Mouse (Mus musculus): ENCODE results near the gene Vezt. TPM values are rescaled to one million over a fixed set of nuclear protein-coding genes. Genes with fewer than 3 reads are reported as not detected.

The Vezt gene
- polyA plus RNA-seq, 1 experiment, result 10.2 TPM

- Histone ChIP-seq H3K27me3 (ENCODE audit: control insufficient read depth, insufficient read depth, insufficient read length) (no peaks in the 10 kb centered on the region), H3K36me3 (ENCODE audit: control insufficient read depth, insufficient read depth) (no peaks in the 10 kb centered on the region), H3ac (ENCODE audit: control insufficient read depth, insufficient read length, low read depth) (no peak overlapping the region), H3K4me3 (ENCODE audit: insufficient read depth, poor library complexity, severe bottlenecking) (no peak overlapping the region), H3K79me2 (ENCODE audit: control insufficient read depth, insufficient read depth) (no peaks in the 10 kb centered on the region), H3K79me3 (ENCODE audit: low read depth) (no peaks in the 10 kb centered on the region)
- TF ChIP-seq CTCF (IDR thresholded peaks at IDR 0.05; ENCODE audit: control insufficient read depth, insufficient read depth, insufficient read length) (no peak), CEBPB (IDR thresholded peaks at IDR 0.05; ENCODE audit: low read depth) (no peak), MYOG (IDR thresholded peaks at IDR 0.05; ENCODE audit: control insufficient read depth, extremely low read depth, insufficient read length) (no peak), MYOD1 (IDR thresholded peaks at IDR 0.05; ENCODE audit: control insufficient read depth, insufficient read length, low read depth) (no peak), FOSL1 (IDR thresholded peaks at IDR 0.05; ENCODE audit: insufficient read depth, low read length, poor library complexity, severe bottlenecking) (no peak), USF1 (IDR thresholded peaks at IDR 0.05; ENCODE audit: low read depth) (no peak), MAX (IDR thresholded peaks at IDR 0.05) (no peak)
Measured at GRCm38 (mm10) chr10:93938844-93939271, 96.8 kb downstream of the Vezt start.

GRCm38 (mm10) chr10:93933980-93934379, 101.6 kb downstream of the Vezt start:
- Histone ChIP-seq H3ac (ENCODE audit: control insufficient read depth, insufficient read length, low read depth) (no peak overlapping the region), H3K36me3 (ENCODE audit: control insufficient read depth, insufficient read depth) (no peaks in the 10 kb centered on the region), H3K79me3 (ENCODE audit: low read depth) (no peaks in the 10 kb centered on the region), H3K27me3 (ENCODE audit: control insufficient read depth, insufficient read depth, insufficient read length) (no peaks in the 10 kb centered on the region), H3K79me2 (ENCODE audit: control insufficient read depth, insufficient read depth) (no peaks in the 10 kb centered on the region), H3K4me3 (ENCODE audit: insufficient read depth, poor library complexity, severe bottlenecking) (no peak overlapping the region)
- peak; percentile 15 for TF ChIP-seq MAX (IDR thresholded peaks at IDR 0.05)
- TF ChIP-seq MYOD1 (IDR thresholded peaks at IDR 0.05; ENCODE audit: control insufficient read depth, insufficient read length, low read depth), result peak; percentile 31
- no peak for TF ChIP-seq CTCF (IDR thresholded peaks at IDR 0.05; ENCODE audit: control insufficient read depth, insufficient read depth, insufficient read length)
- no peak for TF ChIP-seq USF1 (IDR thresholded peaks at IDR 0.05; ENCODE audit: low read depth)
- TF ChIP-seq CEBPB (IDR thresholded peaks at IDR 0.05; ENCODE audit: low read depth), result no peak
- peak; percentile 10 for TF ChIP-seq FOSL1 (IDR thresholded peaks at IDR 0.05; ENCODE audit: insufficient read depth, low read length, poor library complexity, severe bottlenecking)
- TF ChIP-seq MYOG (IDR thresholded peaks at IDR 0.05; ENCODE audit: control insufficient read depth, extremely low read depth, insufficient read length), result no peak

GRCm38 (mm10) chr10:93932861-93933260, 102.8 kb downstream of the Vezt start:
- Histone ChIP-seq H3ac (ENCODE audit: control insufficient read depth, insufficient read length, low read depth) (no peak overlapping the region), H3K27me3 (ENCODE audit: control insufficient read depth, insufficient read depth, insufficient read length) (no peaks in the 10 kb centered on the region), H3K79me2 (ENCODE audit: control insufficient read depth, insufficient read depth) (no peaks in the 10 kb centered on the region), H3K79me3 (ENCODE audit: low read depth) (no peaks in the 10 kb centered on the region), H3K36me3 (ENCODE audit: control insufficient read depth, insufficient read depth) (no peaks in the 10 kb centered on the region), H3K4me3 (ENCODE audit: insufficient read depth, poor library complexity, severe bottlenecking) (no peak overlapping the region)
- TF ChIP-seq MYOD1 (IDR thresholded peaks at IDR 0.05; ENCODE audit: control insufficient read depth, insufficient read length, low read depth) (peak; percentile 93), MAX (IDR thresholded peaks at IDR 0.05) (peak; percentile 37), FOSL1 (IDR thresholded peaks at IDR 0.05; ENCODE audit: insufficient read depth, low read length, poor library complexity, severe bottlenecking) (no peak), CTCF (IDR thresholded peaks at IDR 0.05; ENCODE audit: control insufficient read depth, insufficient read depth, insufficient read length) (no peak), MYOG (IDR thresholded peaks at IDR 0.05; ENCODE audit: control insufficient read depth, extremely low read depth, insufficient read length) (no peak), USF1 (IDR thresholded peaks at IDR 0.05; ENCODE audit: low read depth) (no peak), CEBPB (IDR thresholded peaks at IDR 0.05; ENCODE audit: low read depth) (peak; percentile 1)

- no peaks in the 10 kb centered on the region for H3K79me3 ChIP-seq (ENCODE audit: low read depth)
- H3K79me2 ChIP-seq (ENCODE audit: control insufficient read depth, insufficient read depth), result no peaks in the 10 kb centered on the region
- no peaks in the 10 kb centered on the region for H3K27me3 ChIP-seq (ENCODE audit: control insufficient read depth, insufficient read depth, insufficient read length)
- no peaks in the 10 kb centered on the region for H3K36me3 ChIP-seq (ENCODE audit: control insufficient read depth, insufficient read depth)
- H3ac ChIP-seq (ENCODE audit: control insufficient read depth, insufficient read length, low read depth), result no peak overlapping the region
- H3K4me3 ChIP-seq (ENCODE audit: insufficient read depth, poor library complexity, severe bottlenecking), result no peak overlapping the region
- TF ChIP-seq MAX (IDR thresholded peaks at IDR 0.05) (no peak), CTCF (IDR thresholded peaks at IDR 0.05; ENCODE audit: control insufficient read depth, insufficient read depth, insufficient read length) (no peak), MYOG (IDR thresholded peaks at IDR 0.05; ENCODE audit: control insufficient read depth, extremely low read depth, insufficient read length) (no peak)
Measured at GRCm38 (mm10) chr10:93932020-93932419, 103.6 kb downstream of the Vezt start.

GRCm38 (mm10) chr10:93931431-93931830, 104.2 kb downstream of the Vezt start:
- Histone ChIP-seq H3K79me3 (ENCODE audit: low read depth) (no peaks in the 10 kb centered on the region), H3K79me2 (ENCODE audit: control insufficient read depth, insufficient read depth) (no peaks in the 10 kb centered on the region), H3ac (ENCODE audit: control insufficient read depth, insufficient read length, low read depth) (no peak overlapping the region), H3K36me3 (ENCODE audit: control insufficient read depth, insufficient read depth) (no peaks in the 10 kb centered on the region), H3K4me3 (ENCODE audit: insufficient read depth, poor library complexity, severe bottlenecking) (no peak overlapping the region), H3K27me3 (ENCODE audit: control insufficient read depth, insufficient read depth, insufficient read length) (no peaks in the 10 kb centered on the region)
- TF ChIP-seq CEBPB (IDR thresholded peaks at IDR 0.05; ENCODE audit: low read depth) (no peak), MAX (IDR thresholded peaks at IDR 0.05) (no peak), CTCF (IDR thresholded peaks at IDR 0.05; ENCODE audit: control insufficient read depth, insufficient read depth, insufficient read length) (no peak), MYOD1 (IDR thresholded peaks at IDR 0.05; ENCODE audit: control insufficient read depth, insufficient read length, low read depth) (no peak), MYOG (IDR thresholded peaks at IDR 0.05; ENCODE audit: control insufficient read depth, extremely low read depth, insufficient read length) (no peak), USF1 (IDR thresholded peaks at IDR 0.05; ENCODE audit: low read depth) (no peak), FOSL1 (IDR thresholded peaks at IDR 0.05; ENCODE audit: insufficient read depth, low read length, poor library complexity, severe bottlenecking) (no peak)

- no peaks in the 10 kb centered on the region for H3K27me3 ChIP-seq (ENCODE audit: control insufficient read depth, insufficient read depth, insufficient read length)
- no peaks in the 10 kb centered on the region for H3K36me3 ChIP-seq (ENCODE audit: control insufficient read depth, insufficient read depth)
- no peak overlapping the region for H3K4me3 ChIP-seq (ENCODE audit: insufficient read depth, poor library complexity, severe bottlenecking)
- H3ac ChIP-seq (ENCODE audit: control insufficient read depth, insufficient read length, low read depth), result no peak overlapping the region
- TF ChIP-seq MAX (IDR thresholded peaks at IDR 0.05) (no peak), USF1 (IDR thresholded peaks at IDR 0.05; ENCODE audit: low read depth) (no peak), MYOD1 (IDR thresholded peaks at IDR 0.05; ENCODE audit: control insufficient read depth, insufficient read length, low read depth) (no peak), CEBPB (IDR thresholded peaks at IDR 0.05; ENCODE audit: low read depth) (no peak), MYOG (IDR thresholded peaks at IDR 0.05; ENCODE audit: control insufficient read depth, extremely low read depth, insufficient read length) (no peak), CTCF (IDR thresholded peaks at IDR 0.05; ENCODE audit: control insufficient read depth, insufficient read depth, insufficient read length) (no peak), FOSL1 (IDR thresholded peaks at IDR 0.05; ENCODE audit: insufficient read depth, low read length, poor library complexity, severe bottlenecking) (no peak)
- H3K79me3 ChIP-seq (ENCODE audit: low read depth), result no peaks in the 10 kb centered on the region
- H3K79me2 ChIP-seq (ENCODE audit: control insufficient read depth, insufficient read depth), result no peaks in the 10 kb centered on the region
Measured at GRCm38 (mm10) chr10:93930236-93930824, 105.3 kb downstream of the Vezt start.
